Mouse (Mus musculus): Measurements from ENCODE around the gene Csgalnact2. TPM values are rescaled to one million over a fixed set of nuclear protein-coding genes. Genes with fewer than 3 reads are reported as not detected.

Gene Csgalnact2
- polyA plus RNA-seq, 1 experiment: 7.1 TPM

DNA sequence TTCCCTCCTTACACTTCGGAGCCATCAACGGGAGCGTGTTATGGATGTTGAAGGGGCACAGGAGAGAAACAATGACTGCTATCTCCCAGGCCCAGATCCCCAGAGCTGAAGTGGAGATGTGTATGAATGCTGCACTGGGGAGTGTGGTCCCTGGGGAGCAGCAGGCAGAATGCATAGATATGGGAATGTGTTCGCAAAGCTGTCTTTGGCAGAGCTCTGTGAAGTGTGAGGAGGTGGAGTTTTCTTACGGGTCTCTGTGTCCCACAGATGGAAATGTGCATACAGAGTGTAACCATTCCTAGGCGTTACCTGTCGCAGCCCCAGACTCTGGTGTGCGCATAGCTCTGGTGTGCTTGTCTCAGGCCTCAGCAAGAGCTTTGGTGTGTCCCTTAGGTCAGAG is 62.2 kb downstream of the Csgalnact2 start:
- Histone ChIP-seq H3K36me3 (ENCODE audit: control insufficient read depth, insufficient read depth, low read length, poor library complexity, severe bottlenecking) (no peaks in the 10 kb centered on the region), H3K4me1 (ENCODE audit: control insufficient read depth, insufficient read depth, low read length) (no peaks in the 10 kb centered on the region), H3K9me3 (replicated peaks; ENCODE audit: control insufficient read depth, insufficient read depth, low read length, poor library complexity, severe bottlenecking) (no peaks in the 10 kb centered on the region), H3K27ac (ENCODE audit: insufficient read depth, low read length) (no peak overlapping the region), H3K27me3 (ENCODE audit: control insufficient read depth, insufficient read depth, low read length, poor library complexity, severe bottlenecking) (no peaks in the 10 kb centered on the region), H3K4me3 (ENCODE audit: low read depth, low read length) (no peak overlapping the region), H3K9ac (ENCODE audit: low read depth, poor library complexity, severe bottlenecking) (no peak overlapping the region)
- TF ChIP-seq POLR2A (IDR thresholded peaks at IDR 0.05; ENCODE audit: insufficient read depth, low read length) (no peak), CTCF (IDR thresholded peaks at IDR 0.05; ENCODE audit: low read depth, low read length) (no peak), EP300 (IDR thresholded peaks at IDR 0.05; ENCODE audit: insufficient read depth, low read depth, low read length) (no peak)

DNA sequence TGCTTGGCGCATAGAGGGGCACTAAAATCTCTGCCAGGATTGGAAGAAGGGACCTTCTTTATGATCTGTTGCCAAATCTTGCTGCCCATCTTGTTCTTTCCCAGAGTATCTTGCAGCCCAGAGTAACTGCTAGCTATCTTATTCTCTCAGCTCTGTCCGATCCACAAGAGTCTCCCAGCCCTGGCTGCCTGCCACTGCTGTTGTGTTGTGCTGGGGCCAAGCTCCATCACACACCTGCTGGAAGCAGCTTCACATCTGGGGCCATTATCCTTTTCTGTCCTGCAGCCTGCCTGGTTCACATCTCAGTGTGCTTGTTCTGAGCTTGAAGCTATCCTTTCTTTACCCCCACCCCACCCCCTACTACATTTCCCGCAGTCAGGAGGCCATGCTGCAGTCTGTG is 62.7 kb downstream of the Csgalnact2 start:
- no peak for TF ChIP-seq CTCF (IDR thresholded peaks at IDR 0.05; ENCODE audit: low read depth, low read length)
- TF ChIP-seq POLR2A (IDR thresholded peaks at IDR 0.05; ENCODE audit: insufficient read depth, low read length): no peak
- no peak for TF ChIP-seq EP300 (IDR thresholded peaks at IDR 0.05; ENCODE audit: insufficient read depth, low read depth, low read length)
- Histone ChIP-seq H3K27ac (ENCODE audit: insufficient read depth, low read length) (no peak overlapping the region), H3K4me1 (ENCODE audit: control insufficient read depth, insufficient read depth, low read length) (no peaks in the 10 kb centered on the region)

DNA sequence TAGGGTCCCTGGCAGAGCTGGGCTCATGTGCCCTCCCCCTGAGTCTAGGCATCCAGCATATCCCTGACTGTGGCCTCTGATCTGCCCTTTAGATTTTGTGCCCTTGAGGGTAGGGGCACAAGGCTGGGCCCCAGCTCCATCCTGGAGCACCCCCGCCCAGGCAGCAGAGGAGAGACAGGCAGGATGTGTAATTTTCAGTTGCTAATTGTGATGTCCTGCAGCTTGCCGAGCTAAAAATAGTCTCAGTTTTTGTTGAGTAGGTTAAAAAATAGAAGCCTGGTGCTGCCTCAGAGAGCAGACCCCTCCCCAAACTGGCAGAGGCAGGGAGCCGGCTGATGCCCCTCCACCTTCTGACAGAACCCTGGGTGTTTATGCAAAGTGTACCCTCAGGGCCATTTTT is 64.8 kb downstream of the Csgalnact2 start:
- Histone ChIP-seq H3K36me3 (ENCODE audit: control insufficient read depth, insufficient read depth, low read length, poor library complexity, severe bottlenecking) (no peaks in the 10 kb centered on the region), H3K9me3 (replicated peaks; ENCODE audit: control insufficient read depth, insufficient read depth, low read length, poor library complexity, severe bottlenecking) (no peaks in the 10 kb centered on the region), H3K9ac (ENCODE audit: low read depth, poor library complexity, severe bottlenecking) (no peak overlapping the region), H3K4me3 (ENCODE audit: low read depth, low read length) (no peak overlapping the region), H3K27ac (ENCODE audit: insufficient read depth, low read length) (no peak overlapping the region), H3K27me3 (ENCODE audit: control insufficient read depth, insufficient read depth, low read length, poor library complexity, severe bottlenecking) (no peaks in the 10 kb centered on the region), H3K4me1 (ENCODE audit: control insufficient read depth, insufficient read depth, low read length) (no peaks in the 10 kb centered on the region)
- TF ChIP-seq CTCF (IDR thresholded peaks at IDR 0.05; ENCODE audit: low read depth, low read length) (no peak), EP300 (IDR thresholded peaks at IDR 0.05; ENCODE audit: insufficient read depth, low read depth, low read length) (no peak), POLR2A (IDR thresholded peaks at IDR 0.05; ENCODE audit: insufficient read depth, low read length) (no peak)

More for the DNA sequence above, 62.7 kb downstream of the Csgalnact2 start:
- Histone ChIP-seq H3K36me3 (ENCODE audit: control insufficient read depth, insufficient read depth, low read length, poor library complexity, severe bottlenecking) (no peaks in the 10 kb centered on the region), H3K4me3 (ENCODE audit: low read depth, low read length) (no peak overlapping the region), H3K9me3 (replicated peaks; ENCODE audit: control insufficient read depth, insufficient read depth, low read length, poor library complexity, severe bottlenecking) (no peaks in the 10 kb centered on the region), H3K9ac (ENCODE audit: low read depth, poor library complexity, severe bottlenecking) (no peak overlapping the region), H3K27me3 (ENCODE audit: control insufficient read depth, insufficient read depth, low read length, poor library complexity, severe bottlenecking) (no peaks in the 10 kb centered on the region)

DNA sequence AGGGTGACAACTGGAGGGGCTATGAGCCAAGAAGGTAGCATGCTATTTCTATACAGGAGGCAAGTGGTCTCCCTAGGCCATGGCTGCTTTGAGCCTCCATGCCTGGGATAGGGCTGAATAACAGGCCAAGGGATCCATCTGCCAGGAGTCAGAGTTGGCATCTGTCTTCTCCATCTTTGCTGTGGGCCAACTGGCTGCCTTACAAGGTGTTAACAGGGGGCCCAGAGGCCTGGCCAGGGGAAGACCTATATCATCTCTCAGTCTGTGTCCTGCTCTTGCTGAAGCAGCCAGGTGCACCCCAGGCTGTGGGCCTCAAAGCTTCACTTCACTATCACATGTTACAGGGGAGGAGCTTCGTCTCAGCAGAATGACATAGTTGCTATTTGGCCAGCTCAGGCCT is 66.8 kb downstream of the Csgalnact2 start:
- H3K36me3 ChIP-seq (ENCODE audit: control insufficient read depth, insufficient read depth, low read length, poor library complexity, severe bottlenecking): no peaks in the 10 kb centered on the region
- no peak overlapping the region for H3K27ac ChIP-seq (ENCODE audit: insufficient read depth, low read length)
- H3K9me3 ChIP-seq (replicated peaks; ENCODE audit: control insufficient read depth, insufficient read depth, low read length, poor library complexity, severe bottlenecking): no peaks in the 10 kb centered on the region
- H3K9ac ChIP-seq (ENCODE audit: low read depth, poor library complexity, severe bottlenecking): no peak overlapping the region
- TF ChIP-seq CTCF (IDR thresholded peaks at IDR 0.05; ENCODE audit: low read depth, low read length): no peak
- no peak overlapping the region for H3K4me3 ChIP-seq (ENCODE audit: low read depth, low read length)
- H3K4me1 ChIP-seq (ENCODE audit: control insufficient read depth, insufficient read depth, low read length): no peaks in the 10 kb centered on the region
- H3K27me3 ChIP-seq (ENCODE audit: control insufficient read depth, insufficient read depth, low read length, poor library complexity, severe bottlenecking): no peaks in the 10 kb centered on the region

DNA sequence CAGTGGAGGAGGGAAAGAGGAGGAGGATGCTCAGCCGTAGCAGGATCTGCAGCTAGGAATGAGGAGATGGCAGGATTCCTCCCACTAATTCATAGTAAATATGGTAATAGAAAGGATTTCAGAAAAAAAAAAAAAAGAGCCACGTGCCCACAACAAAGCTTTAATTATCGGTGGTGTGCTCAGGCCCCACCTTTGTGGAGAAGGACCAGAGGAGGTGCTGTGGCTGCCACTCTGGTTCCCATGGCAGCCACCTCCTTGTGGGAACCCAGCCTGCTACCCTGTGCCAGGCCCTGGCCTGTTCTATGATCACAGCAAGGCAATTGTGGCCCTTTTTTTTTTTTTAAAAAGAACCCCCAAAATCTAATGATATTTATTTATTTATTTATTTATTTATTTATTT is 67.5 kb downstream of the Csgalnact2 start:
- H3K9ac ChIP-seq (ENCODE audit: low read depth, poor library complexity, severe bottlenecking): no peak overlapping the region
- H3K36me3 ChIP-seq (ENCODE audit: control insufficient read depth, insufficient read depth, low read length, poor library complexity, severe bottlenecking): no peaks in the 10 kb centered on the region
- no peak overlapping the region for H3K4me3 ChIP-seq (ENCODE audit: low read depth, low read length)
- H3K27me3 ChIP-seq (ENCODE audit: control insufficient read depth, insufficient read depth, low read length, poor library complexity, severe bottlenecking): no peaks in the 10 kb centered on the region
- no peak overlapping the region for H3K27ac ChIP-seq (ENCODE audit: insufficient read depth, low read length)
- TF ChIP-seq CTCF (IDR thresholded peaks at IDR 0.05; ENCODE audit: low read depth, low read length) (no peak), POLR2A (IDR thresholded peaks at IDR 0.05; ENCODE audit: insufficient read depth, low read length) (no peak), EP300 (IDR thresholded peaks at IDR 0.05; ENCODE audit: insufficient read depth, low read depth, low read length) (no peak)
- no peaks in the 10 kb centered on the region for H3K9me3 ChIP-seq (replicated peaks; ENCODE audit: control insufficient read depth, insufficient read depth, low read length, poor library complexity, severe bottlenecking)
- no peaks in the 10 kb centered on the region for H3K4me1 ChIP-seq (ENCODE audit: control insufficient read depth, insufficient read depth, low read length)

DNA sequence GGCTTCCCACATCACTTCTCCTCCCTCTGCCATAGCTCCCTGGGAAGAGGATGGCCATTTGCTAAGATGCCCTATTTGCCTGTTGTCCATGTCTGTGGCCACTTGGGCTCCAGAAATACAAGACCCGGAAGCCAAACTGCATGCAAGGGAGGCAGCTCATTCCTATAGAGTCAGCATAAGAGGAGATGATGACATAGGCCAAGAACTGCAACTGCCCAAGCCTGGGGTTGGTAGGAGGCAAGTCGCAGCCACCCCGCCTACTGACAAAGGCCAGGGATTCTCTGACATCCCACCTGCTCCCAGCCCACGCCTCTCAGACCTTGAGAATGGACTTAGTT is 68.0 kb downstream of the Csgalnact2 start:
- Histone ChIP-seq H3K4me1 (ENCODE audit: control insufficient read depth, insufficient read depth, low read length) (no peaks in the 10 kb centered on the region), H3K36me3 (ENCODE audit: control insufficient read depth, insufficient read depth, low read length, poor library complexity, severe bottlenecking) (no peaks in the 10 kb centered on the region), H3K27me3 (ENCODE audit: control insufficient read depth, insufficient read depth, low read length, poor library complexity, severe bottlenecking) (no peaks in the 10 kb centered on the region), H3K4me3 (ENCODE audit: low read depth, low read length) (no peak overlapping the region), H3K9me3 (replicated peaks; ENCODE audit: control insufficient read depth, insufficient read depth, low read length, poor library complexity, severe bottlenecking) (no peaks in the 10 kb centered on the region), H3K9ac (ENCODE audit: low read depth, poor library complexity, severe bottlenecking) (no peak overlapping the region), H3K27ac (ENCODE audit: insufficient read depth, low read length) (no peak overlapping the region)
- TF ChIP-seq POLR2A (IDR thresholded peaks at IDR 0.05; ENCODE audit: insufficient read depth, low read length): no peak
- no peak for TF ChIP-seq EP300 (IDR thresholded peaks at IDR 0.05; ENCODE audit: insufficient read depth, low read depth, low read length)
- no peak for TF ChIP-seq CTCF (IDR thresholded peaks at IDR 0.05; ENCODE audit: low read depth, low read length)
